Mouse (Mus musculus) neural tube, embryonic 15.5 days (tissue): ENCODE results near the gene Fbxl22. TPM values are rescaled to one million over a fixed set of nuclear protein-coding genes. Genes with fewer than 3 reads are reported as not detected.

Experiments
- polyA plus RNA-seq: library from polyadenylated mRNA; unstranded; fragments of >200 nt; fragmentation: Nextera tagmentation; extraction: Ambion mirVana; gene quantifications from 2 replicates; pipeline ENCODE4 v1.2.1, GENCODE M21; 2015

Gene Fbxl22
- polyA plus RNA-seq, 1 experiment from 2014 or later: 1.4 TPM

Other genes with a start within 250 kb of the Fbxl22 start
- gene Herc1, start 164.1 kb downstream of the Fbxl22 start, polyA plus RNA-seq: 36.4 and 42.0 TPM in 2 replicates
- 51.2 and 57.0 TPM in 2 replicates for gene Usp3, start 78.5 kb upstream of the Fbxl22 start, polyA plus RNA-seq
- 0.81 and 2.1 TPM in 2 replicates for gene Car12, start 199.1 kb upstream of the Fbxl22 start, polyA plus RNA-seq